Mouse (Mus musculus): ENCODE data around the gene Swsap1. TPM values are rescaled to one million over a fixed set of nuclear protein-coding genes. Genes with fewer than 3 reads are reported as not detected.

Gene Swsap1
- polyA plus RNA-seq, 1 experiment from 2014 or later: 5.4 TPM

- H3K36me3 ChIP-seq (ENCODE audit: control insufficient read depth, insufficient read depth, low read length): no peaks in the 10 kb centered on the region
- H3K4me1 ChIP-seq (replicated peaks; ENCODE audit: control insufficient read depth, insufficient read depth): 0 out of 2 replicates have a peak, but pooled peaks cover 2% of the 10 kb centered on the region
- no peak overlapping the region for H3K27ac ChIP-seq (replicated peaks)
- no peak overlapping the region for H3K4me3 ChIP-seq (ENCODE audit: low read depth, low read length)
- H3K27me3 ChIP-seq (ENCODE audit: control insufficient read depth, insufficient read depth, low read length): no peaks in the 10 kb centered on the region
- DNase-seq (ENCODE audit: low spot score) (no peak), ATAC-seq (ENCODE audit: low FRiP score, low TSS enrichment) (no peak)
- no peak for TF ChIP-seq CTCF (IDR thresholded peaks at IDR 0.05; ENCODE audit: low read depth)
- TF ChIP-seq EP300 (optimal IDR thresholded peaks at IDR 0.05): no peak
- no peak overlapping the region for H3K9ac ChIP-seq (ENCODE audit: low read length)
- no peak overlapping the region for H3K4me2 ChIP-seq (replicated peaks; ENCODE audit: low read depth)
- H3K9me3 ChIP-seq (ENCODE audit: control insufficient read depth, low read length): no peaks in the 10 kb centered on the region
- 56% methylated on average over 2 of the region's 2 CpGs for WGBS
These were observed 23.5 kb upstream of the Swsap1 start for GRCm38 (mm10) chr9:21932006-21932405.

- Histone ChIP-seq H3K27ac (replicated peaks) (no peak overlapping the region), H3K4me2 (replicated peaks; ENCODE audit: low read depth) (no peak overlapping the region), H3K9me3 (ENCODE audit: control insufficient read depth, low read length) (no peaks in the 10 kb centered on the region), H3K4me3 (ENCODE audit: low read depth, low read length) (no peak overlapping the region), H3K4me1 (replicated peaks; ENCODE audit: control insufficient read depth, insufficient read depth) (0 out of 2 replicates have a peak, but pooled peaks cover 2% of the 10 kb centered on the region), H3K9ac (ENCODE audit: low read length) (no peak overlapping the region), H3K36me3 (ENCODE audit: control insufficient read depth, insufficient read depth, low read length) (no peaks in the 10 kb centered on the region), H3K27me3 (ENCODE audit: control insufficient read depth, insufficient read depth, low read length) (no peaks in the 10 kb centered on the region)
- TF ChIP-seq CTCF (IDR thresholded peaks at IDR 0.05; ENCODE audit: low read depth) (no peak), EP300 (optimal IDR thresholded peaks at IDR 0.05) (no peak)
- 47% methylated on average over 12 of the region's 12 CpGs for WGBS
- ATAC-seq (ENCODE audit: low FRiP score, low TSS enrichment): no peak
- DNase-seq (ENCODE audit: low spot score): no peak
These were observed 23.0 kb upstream of the Swsap1 start for GRCm38 (mm10) chr9:21932445-21933137.

DNA sequence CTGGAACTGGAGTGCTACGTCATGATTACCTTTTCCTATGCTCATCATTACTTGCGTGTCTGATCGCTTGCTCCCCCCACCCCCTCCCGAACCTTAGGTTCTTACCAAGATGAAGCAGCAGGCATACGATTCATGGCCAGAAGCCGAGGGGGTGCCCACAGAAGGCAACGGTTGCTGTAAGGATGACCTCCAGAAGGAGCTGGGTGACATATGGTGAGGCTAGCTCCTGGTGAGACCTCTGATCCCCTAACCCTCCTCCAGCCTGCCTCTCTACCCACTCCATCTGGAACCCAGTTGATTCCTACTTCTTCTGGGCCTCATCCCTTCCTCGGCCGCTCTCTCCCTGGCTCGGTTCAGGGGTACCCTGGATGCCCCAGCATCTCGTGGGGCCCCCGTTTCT lies 21.5 kb upstream of the Swsap1 start:
- H3K36me3 ChIP-seq (ENCODE audit: control insufficient read depth, insufficient read depth, low read length): no peaks in the 10 kb centered on the region
- no peaks in the 10 kb centered on the region for H3K9me3 ChIP-seq (ENCODE audit: control insufficient read depth, low read length)
- no peak overlapping the region for H3K4me3 ChIP-seq (ENCODE audit: low read depth, low read length)
- TF ChIP-seq CTCF (IDR thresholded peaks at IDR 0.05; ENCODE audit: low read depth) (no peak), EP300 (optimal IDR thresholded peaks at IDR 0.05) (no peak)
- WGBS: 91% methylated on average over 12 of the region's 12 CpGs
- no peaks in the 10 kb centered on the region for H3K27me3 ChIP-seq (ENCODE audit: control insufficient read depth, insufficient read depth, low read length)
- 0 out of 2 replicates have a peak, but pooled peaks cover 2% of the 10 kb centered on the region for H3K4me1 ChIP-seq (replicated peaks; ENCODE audit: control insufficient read depth, insufficient read depth)
- ATAC-seq (ENCODE audit: low FRiP score, low TSS enrichment) (no peak), DNase-seq (ENCODE audit: low spot score) (no peak)
- no peak overlapping the region for H3K4me2 ChIP-seq (replicated peaks; ENCODE audit: low read depth)
- no peak overlapping the region for H3K9ac ChIP-seq (ENCODE audit: low read length)
- no peak overlapping the region for H3K27ac ChIP-seq (replicated peaks)

GRCm38 (mm10) chr9:21935466-21936131 lies 20.0 kb upstream of the Swsap1 start:
- no peak for TF ChIP-seq CTCF (IDR thresholded peaks at IDR 0.05; ENCODE audit: low read depth)
- TF ChIP-seq EP300 (optimal IDR thresholded peaks at IDR 0.05): no peak

GRCm38 (mm10) chr9:21936692-21937570 lies 18.6 kb upstream of the Swsap1 start, which contains the start of gene Plppr2:
TSS of gene Plppr2 (plus strand) at chr9:21937033.
- DNase-seq (ENCODE audit: low spot score): peak; percentile 98
- no peaks in the 10 kb centered on the region for H3K36me3 ChIP-seq (ENCODE audit: control insufficient read depth, insufficient read depth, low read length)
- 1% methylated on average over 39 of the region's 43 CpGs for WGBS
- no peaks in the 10 kb centered on the region for H3K9me3 ChIP-seq (ENCODE audit: control insufficient read depth, low read length)
- peak within 1 kb of the TSS; percentile 40 for H3K4me3 ChIP-seq (ENCODE audit: low read depth, low read length)
- H3K9ac ChIP-seq (ENCODE audit: low read length): peak within 1 kb of the TSS; percentile 59
- H3K4me1 ChIP-seq (replicated peaks; ENCODE audit: control insufficient read depth, insufficient read depth): 0 out of 2 replicates have a peak, but pooled peaks cover 2% of the 10 kb centered on the region
- peak; percentile 98 for ATAC-seq (ENCODE audit: low FRiP score, low TSS enrichment)
- TF ChIP-seq EP300 (optimal IDR thresholded peaks at IDR 0.05) (no peak), CTCF (IDR thresholded peaks at IDR 0.05; ENCODE audit: low read depth) (peak; percentile 25; the same call in 1 of the 2 replicates)
- H3K27me3 ChIP-seq (ENCODE audit: control insufficient read depth, insufficient read depth, low read length): no peaks in the 10 kb centered on the region
- H3K4me2 ChIP-seq (replicated peaks; ENCODE audit: low read depth): peak within 1 kb of the TSS; percentile 58
- H3K27ac ChIP-seq (replicated peaks): no peak within 1 kb of the TSS

More at GRCm38 (mm10) chr9:21935466-21936131, 20.0 kb upstream of the Swsap1 start:
- DNase-seq (ENCODE audit: low spot score) (no peak), ATAC-seq (ENCODE audit: low FRiP score, low TSS enrichment) (no peak)
- H3K36me3 ChIP-seq (ENCODE audit: control insufficient read depth, insufficient read depth, low read length): no peaks in the 10 kb centered on the region
- no peak overlapping the region for H3K27ac ChIP-seq (replicated peaks)
- no peak overlapping the region for H3K4me3 ChIP-seq (ENCODE audit: low read depth, low read length)
- H3K4me1 ChIP-seq (replicated peaks; ENCODE audit: control insufficient read depth, insufficient read depth): 0 out of 2 replicates have a peak, but pooled peaks cover 2% of the 10 kb centered on the region
- H3K27me3 ChIP-seq (ENCODE audit: control insufficient read depth, insufficient read depth, low read length): no peaks in the 10 kb centered on the region
- no peak overlapping the region for H3K9ac ChIP-seq (ENCODE audit: low read length)
- H3K9me3 ChIP-seq (ENCODE audit: control insufficient read depth, low read length): no peaks in the 10 kb centered on the region
- 84% methylated on average over 7 of the region's 7 CpGs for WGBS
- H3K4me2 ChIP-seq (replicated peaks; ENCODE audit: low read depth): no peak overlapping the region
